Mouse (Mus musculus) E14TG2a.4 (cell line): ENCODE data around the gene Cdcp1.

Source experiments
- CTCF ChIP-seq: conservative IDR thresholded peaks from 2 replicates; pipeline ENCODE4 v1.5.1; 2014; ENCODE audit warnings: low read length
- POU5F1 ChIP-seq: IDR thresholded peaks from 2 replicates; pipeline ENCODE4 v1.6.1; 2014; ENCODE audit warnings: low read length, borderline replicate concordance

DNA sequence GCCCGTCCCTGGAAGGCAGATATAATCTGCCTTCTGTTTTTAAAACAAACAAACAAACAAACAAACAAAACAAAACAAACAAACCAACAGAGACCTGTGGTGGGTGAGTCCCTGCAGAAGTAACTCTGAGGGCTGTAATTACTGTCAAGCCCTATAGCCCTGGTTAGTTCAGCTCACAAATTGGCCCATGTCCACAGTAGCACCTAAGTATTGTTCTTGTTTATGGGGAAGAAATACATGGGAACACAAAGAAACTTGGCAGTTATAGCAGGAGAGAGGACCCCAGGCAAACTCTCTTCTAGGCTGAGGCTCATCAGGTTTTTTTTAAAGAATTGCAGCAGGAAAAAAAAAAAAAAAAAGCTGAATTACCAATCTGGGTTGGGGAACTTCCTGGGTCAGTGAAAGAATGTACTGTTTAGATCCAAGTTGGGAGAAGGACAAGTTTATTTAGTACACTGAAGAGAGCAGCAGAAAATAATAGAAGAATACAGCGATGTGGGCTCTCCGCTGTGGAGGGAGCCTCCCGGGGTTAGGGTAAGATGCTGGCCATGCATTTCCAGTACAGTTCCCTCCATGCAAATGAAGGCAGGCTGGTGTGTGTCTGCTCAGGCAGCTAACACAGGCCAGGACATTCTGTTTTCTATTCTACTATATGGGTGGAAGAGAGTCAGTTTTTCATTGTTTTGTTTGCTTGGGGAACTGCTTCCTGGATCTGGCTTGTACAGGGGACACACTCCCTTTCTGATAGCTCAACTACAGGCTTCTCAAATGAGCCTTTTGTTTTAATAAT is 22.6 kb upstream of the Cdcp1 start:
- TF ChIP-seq CTCF (no peak), POU5F1 (no peak)
